Mouse (Mus musculus): ENCODE results near the gene Olfr1362.

Gene Olfr1362

GRCm38 (mm10) chr13:21613922-21614321 is at the start of gene Olfr1362:
Olfr1362 (minus strand) TSS chr13:21614022.
- DNase-seq = no peak

- DNase-seq = no peak
These were observed 49.5 kb upstream of the Olfr1362 start, which contains the start of gene Olfr1361 for GRCm38 (mm10) chr13:21663286-21663685. Olfr1361 (minus strand) TSS chr13:21663386.

GRCm38 (mm10) chr13:21642418-21642817 is 28.6 kb upstream of the Olfr1362 start, which contains the start of gene Olfr11:
Olfr11 (minus strand) TSS chr13:21642518.
- no peak for DNase-seq

- no peak for DNase-seq
These were observed 22.2 kb downstream of the Olfr1362 start for GRCm38 (mm10) chr13:21591618-21592017.

- no peak for DNase-seq
These were observed 32.2 kb downstream of the Olfr1362 start, which contains the start of gene Olfr1364 for GRCm38 (mm10) chr13:21581659-21582058. Olfr1364 (minus strand) TSS chr13:21581759.
